Mouse (Mus musculus) heart, adult 2 months (tissue): ENCODE data around the gene Hopx.

Experiments
- EP300 ChIP-seq: fragments of 200-500 bp; IDR thresholded peaks from 2 replicates; pipeline ENCODE4 v1.6.1; 2011; ENCODE audit warnings: low read depth, low read length, control low read depth; ENCODE audit not compliant: insufficient read depth
- POLR2A ChIP-seq: fragments of 200-500 bp; IDR thresholded peaks from 2 replicates; pipeline ENCODE4 v1.6.1; 2011; ENCODE audit warnings: mild to moderate bottlenecking, low read depth, low read length, control low read depth; ENCODE audit not compliant: insufficient read depth

GRCm38 (mm10) chr5:77098874-77099273 lies 16.0 kb downstream of the Hopx start:
- TF ChIP-seq EP300 (no peak), POLR2A (no peak)
